Mouse (Mus musculus) embryonic stem cell, embryonic (primary cell): ENCODE measurements around the gene Trit1.

Source experiments
- CTCF ChIA-PET, 4 experiments: fragments of 300-600 bp in 2 of 4; fragments of 350-600 bp in 2 of 4; sonication (Branson Sonifier 250); formaldehyde crosslinking; loops; one replicate each; lab custom pipeline; 2022; ENCODE audit warnings: inconsistent platforms in 2 of 4; lab: Charles Lee
- POLR2A ChIA-PET, 4 experiments: fragments of 300-600 bp in 2 of 4; fragments of 350-600 bp in 2 of 4; sonication (Branson Sonifier 250); formaldehyde crosslinking; loops; one replicate each; lab custom pipeline; 2022; ENCODE audit warnings: antibody characterized with exemption in 4 of 4, inconsistent platforms in 1 of 4; lab: Charles Lee

Trit1 gene

GRCm38 (mm10) chr4:123013949-123014406 lies 2.4 kb upstream of the Trit1 start:
- CTCF ChIA-PET: interaction anchor here in 2 of 4 experiments (0.7 to 2.0 kb wide), 2 partner anchors 19 to 63 kb away, joined by 3 to 5 read pairs; partner anchors contain the start of gene Mycl (in 1 of the 2)
- POLR2A ChIA-PET: interaction anchor here in 2 of 4 experiments (1.1 to 7.8 kb wide), 4 partner anchors 9 to 123 kb away, joined by 3 to 190 read pairs (median 58); partner anchors contain the start of gene Mycl (in 2 of the 2)

- ChIA-PET CTCF (interaction anchor here in 2 of 4 experiments (0.7 to 2.0 kb wide), 2 partner anchors 19 to 64 kb away, joined by 3 to 5 read pairs; partner anchors contain the start of gene Mycl (in 1 of the 2)), POLR2A (interaction anchor here in 3 of 4 experiments (1.0 to 7.8 kb wide), 8 partner anchors 10 to 107 kb away, joined by 3 to 190 read pairs (median 6); partner anchors contain the start of gene Mycl (in 2 of the 3))
Measured at GRCm38 (mm10) chr4:123014501-123015282, 1.7 kb upstream of the Trit1 start.

GRCm38 (mm10) chr4:123021591-123021990 lies 5.2 kb downstream of the Trit1 start:
- CTCF ChIA-PET: interaction anchor here in 3 of 4 experiments (0.6 to 4.6 kb wide), 6 partner anchors 9 to 168 kb away, joined by 3 to 32 read pairs (median 7); partner anchors contain the start of gene Mycl (in 2 of the 3)
- POLR2A ChIA-PET: interaction anchor here (0.6 to 4.5 kb wide), 20 partner anchors 8 to 539 kb away, joined by 3 to 31 read pairs (median 4); partner anchors contain the start of genes Mycl (in 2 of the 4) and Mfsd2a (in 1 of the 4)

GRCm38 (mm10) chr4:123022896-123023295 lies 6.5 kb downstream of the Trit1 start:
- ChIA-PET CTCF (interaction anchor here in 2 of 4 experiments (0.8 to 4.6 kb wide), 7 partner anchors 10 to 60 kb away, joined by 3 to 32 read pairs (median 4); partner anchors contain the start of gene Mycl (in 2 of the 2)), POLR2A (interaction anchor here in 2 of 4 experiments (0.8 to 4.5 kb wide), 7 partner anchors 12 to 49 kb away, joined by 4 to 31 read pairs (median 4); partner anchors contain the start of gene Mycl (in 2 of the 2))

- CTCF ChIA-PET: interaction anchor here in 3 of 4 experiments (0.6 to 1.6 kb wide), 5 partner anchors 9 to 46 kb away, joined by 3 to 4 read pairs (median 3); partner anchors contain the start of gene Trit1 (in 1 of the 3)
- POLR2A ChIA-PET: interaction anchor here in 3 of 4 experiments (0.7 to 3.8 kb wide), 10 partner anchors 9 to 719 kb away, joined by 3 to 20 read pairs (median 4); partner anchors contain the start of genes Trit1 (in 3 of the 3), Cap1 (in 1 of the 3) and Mycl (in 1 of the 3)
Measured at GRCm38 (mm10) chr4:123025418-123025817, 9.0 kb downstream of the Trit1 start.

- CTCF ChIA-PET: interaction anchor here in 3 of 4 experiments (0.6 to 1.6 kb wide), 5 partner anchors 10 to 64 kb away, joined by 3 to 4 read pairs (median 3); partner anchors contain the start of gene Trit1 (in 1 of the 3)
- POLR2A ChIA-PET: interaction anchor here in 3 of 4 experiments (0.7 to 3.8 kb wide), 9 partner anchors 10 to 140 kb away, joined by 3 to 20 read pairs (median 4); partner anchors contain the start of genes Trit1 (in 3 of the 3), Cap1 (in 1 of the 3) and Mycl (in 1 of the 3)
Measured at GRCm38 (mm10) chr4:123026161-123026560, 9.8 kb downstream of the Trit1 start.

GRCm38 (mm10) chr4:123026597-123026996 lies 10.2 kb downstream of the Trit1 start:
- CTCF ChIA-PET: interaction anchor here in 2 of 4 experiments (1.3 to 1.6 kb wide), 2 partner anchors 45 kb away, joined by 3 to 4 read pairs; no protein-coding TSS in a partner anchor
- POLR2A ChIA-PET: interaction anchor here in 1 of 4 experiments (0.9 to 3.8 kb wide), 2 partner anchors 19 to 31 kb away, joined by 3 to 20 read pairs; partner anchors contain the start of gene Mycl

- CTCF ChIA-PET: interaction anchor here in 3 of 4 experiments (0.5 to 0.8 kb wide), 3 partner anchors 37 to 710 kb away, joined by 3 to 6 read pairs (median 3); no protein-coding TSS in a partner anchor
- POLR2A ChIA-PET: interaction anchor here in 3 of 4 experiments (0.6 to 2.0 kb wide), 11 partner anchors 10 to 485 kb away, joined by 3 to 5 read pairs (median 4); partner anchors contain the start of genes Trit1 (in 2 of the 3) and Cap1 (in 1 of the 3)
Measured at GRCm38 (mm10) chr4:123034841-123035240, 18.4 kb downstream of the Trit1 start.

GRCm38 (mm10) chr4:123035636-123036035 lies 19.2 kb downstream of the Trit1 start:
- POLR2A ChIA-PET: interaction anchor here in 2 of 4 experiments (1.3 to 1.7 kb wide), 3 partner anchors 11 to 37 kb away, joined by 4 to 5 read pairs (median 4); no protein-coding TSS in a partner anchor
- CTCF ChIA-PET: no interaction called here

GRCm38 (mm10) chr4:123036710-123037109 lies 20.3 kb downstream of the Trit1 start:
- ChIA-PET POLR2A (interaction anchor here in 3 of 4 experiments (0.6 to 1.4 kb wide), 8 partner anchors 9 to 1993 kb away, joined by 3 to 5 read pairs (median 4); no protein-coding TSS in a partner anchor), CTCF (interaction anchor here in 2 of 4 experiments (0.6 to 2.0 kb wide), 3 partner anchors 13 to 158 kb away, joined by 4 read pairs; partner anchors contain the start of gene Mycl (in 1 of the 2))

GRCm38 (mm10) chr4:123041131-123041530 lies 24.7 kb downstream of the Trit1 start:
- POLR2A ChIA-PET: no interaction called here
- CTCF ChIA-PET: no interaction called here

GRCm38 (mm10) chr4:123043858-123044257 lies 27.5 kb downstream of the Trit1 start:
- ChIA-PET POLR2A (interaction anchor here in 3 of 4 experiments (0.8 to 4.0 kb wide), 5 partner anchors 10 to 49 kb away, joined by 3 to 14 read pairs (median 4); partner anchors contain the start of gene Mycl (in 2 of the 3)), CTCF (no interaction called here)

GRCm38 (mm10) chr4:123044842-123045241 lies 28.4 kb downstream of the Trit1 start:
- ChIA-PET CTCF (interaction anchor here in 3 of 4 experiments (0.5 to 1.1 kb wide), 4 partner anchors 26 to 147 kb away, joined by 3 to 5 read pairs (median 4); partner anchors contain the start of gene Mycl (in 1 of the 3)), POLR2A (interaction anchor here in 3 of 4 experiments (0.6 to 4.0 kb wide), 10 partner anchors 9 to 159 kb away, joined by 3 to 14 read pairs (median 4); partner anchors contain the start of genes Cap1 (in 1 of the 3) and Mycl (in 1 of the 3))

GRCm38 (mm10) chr4:123046300-123046699 lies 29.9 kb downstream of the Trit1 start:
- POLR2A ChIA-PET: interaction anchor here in 3 of 4 experiments (0.7 to 4.0 kb wide), 16 partner anchors 9 to 51 kb away, joined by 3 to 14 read pairs (median 4); partner anchors contain the start of gene Mycl (in 1 of the 3)
- CTCF ChIA-PET: interaction anchor here in 2 of 4 experiments (0.6 to 1.7 kb wide), 4 partner anchors 25 to 895 kb away, joined by 3 to 6 read pairs (median 4); partner anchors contain the start of gene Mycl (in 1 of the 2)

GRCm38 (mm10) chr4:123050681-123051211 lies 34.3 kb downstream of the Trit1 start:
- ChIA-PET CTCF (interaction anchor here in 3 of 4 experiments (0.5 to 1.4 kb wide), 3 partner anchors 20 to 52 kb away, joined by 3 to 8 read pairs (median 8); no protein-coding TSS in a partner anchor), POLR2A (interaction anchor here in 3 of 4 experiments (0.6 to 2.0 kb wide), 13 partner anchors 10 to 177 kb away, joined by 3 to 9 read pairs (median 5); partner anchors contain the start of gene Mycl (in 2 of the 3))

GRCm38 (mm10) chr4:123053179-123053578 lies 36.8 kb downstream of the Trit1 start:
- ChIA-PET POLR2A (interaction anchor here in 2 of 4 experiments (1.2 to 1.6 kb wide), 2 partner anchors 32 to 58 kb away, joined by 3 read pairs; partner anchors contain the start of gene Mycl (in 1 of the 2)), CTCF (interaction anchor here in 1 of 4 experiments (0.9 kb wide), 1 partner anchor 58 kb away, joined by 3 read pairs; the partner anchor contains the start of gene Mycl)
